Mouse (Mus musculus): Measurements from ENCODE around the gene Eif4enif1.
"Not testable (repeated sequence)": the region's sequence is repeated elsewhere in the genome, so short reads cannot be mapped to it uniquely, and the experiment has no call there.

DNA sequence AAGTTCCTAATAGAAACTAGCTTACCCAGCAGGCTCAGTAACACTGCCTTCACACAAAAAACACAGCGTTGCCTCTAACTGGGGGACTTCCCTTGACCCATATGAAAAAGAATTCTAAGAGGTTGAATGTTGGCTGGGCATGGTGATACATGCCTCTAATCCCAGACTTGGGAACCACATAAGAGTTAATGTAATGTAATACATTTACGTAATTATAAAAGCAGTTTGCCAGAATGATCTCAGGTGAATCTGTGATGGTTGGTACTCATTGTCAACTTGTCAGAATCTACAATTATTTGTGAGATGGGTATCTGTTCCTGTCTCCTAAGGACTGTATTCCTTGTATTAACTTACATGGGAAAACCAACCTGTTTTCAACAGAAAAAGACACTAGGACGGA is 45.2 kb upstream of the Eif4enif1 start:
- TF ChIP-seq POLR2A (IDR thresholded peaks at IDR 0.05; ENCODE audit: borderline replicate concordance, control insufficient read depth, low read depth, low read length); CTCF (IDR thresholded peaks at IDR 0.05; ENCODE audit: control insufficient read depth, insufficient read depth, low read length): not testable (repeated sequence)
